8 mouse cellular contexts compared by ENCODE assay signal in genomic region chr10:70717464-70717863, GRCm38 (mm10).
DNase-seq lines count a peak whose midpoint lies in the region; ATAC-seq and TF ChIP-seq lines count a peak whose summit lies in the region.

No protein-coding gene starts in this region.

- H3K4me1 ChIP-seq in midbrain, embryonic 12.5 days: peaks cover 9% of the 10 kb centered on the region
- no peaks in the 10 kb centered on the region for H3K4me1 ChIP-seq in midbrain, embryonic 16.5 days (ENCODE audit: control insufficient read depth, insufficient read depth, low read length)
- H3K4me1 ChIP-seq in cortical plate, adult 2 months (ENCODE audit: control insufficient read depth, insufficient read depth, low read length): peaks cover 2% of the 10 kb centered on the region
- H3K4me1 ChIP-seq in heart, embryonic 16.5 days (ENCODE audit: control insufficient read depth, insufficient read depth, low read length): no peaks in the 10 kb centered on the region

- peak; percentile 64 for DNase-seq in retina, postnatal 1 day
- no peak for DNase-seq in urinary bladder, postnatal 4 days (ENCODE audit: low spot score in 2 of 2)
- no peak for DNase-seq in spleen, postnatal 36 days (ENCODE audit: low spot score in 2 of 2)
- no peak for DNase-seq in lung, postnatal 4 days

- no peak for TF ChIP-seq POLR2A in cortical plate, adult 2 months (IDR thresholded peaks at IDR 0.05; ENCODE audit: extremely low read depth, insufficient read depth, low read length)

- H3K4me2 ChIP-seq in midbrain, embryonic 12.5 days (replicated peaks): peak overlapping the region; percentile 19; the same call in 1 of the 2 replicates
- no peak overlapping the region for H3K4me2 ChIP-seq in midbrain, embryonic 16.5 days (ENCODE audit: low read length)
- peak overlapping the region; percentile 15; the same call in 1 of the 2 replicates for H3K4me2 ChIP-seq in heart, embryonic 16.5 days (ENCODE audit: low read depth, low read length)

- no peak overlapping the region for H3K9ac ChIP-seq in midbrain, embryonic 12.5 days (replicated peaks)
- no peak overlapping the region for H3K9ac ChIP-seq in midbrain, embryonic 16.5 days (ENCODE audit: low read depth, low read length)
- no peak overlapping the region for H3K9ac ChIP-seq in heart, embryonic 16.5 days (ENCODE audit: low read length)

- no peak overlapping the region for H3K4me3 ChIP-seq in midbrain, embryonic 12.5 days
- no peak overlapping the region for H3K4me3 ChIP-seq in midbrain, embryonic 16.5 days (ENCODE audit: low read depth, low read length)
- H3K4me3 ChIP-seq in cortical plate, adult 2 months (ENCODE audit: insufficient read depth, low read length): peak overlapping the region; percentile 5; the same call in 1 of the 2 replicates
- H3K4me3 ChIP-seq in heart, embryonic 16.5 days (ENCODE audit: low read length): no peak overlapping the region

- no peak for TF ChIP-seq CTCF in cortical plate, adult 2 months (IDR thresholded peaks at IDR 0.05; ENCODE audit: extremely low read depth, insufficient read depth, low read length)

- H3K27me3 ChIP-seq in midbrain, embryonic 12.5 days: no peaks in the 10 kb centered on the region
- no peaks in the 10 kb centered on the region for H3K27me3 ChIP-seq in midbrain, embryonic 16.5 days (ENCODE audit: control insufficient read depth, insufficient read depth, low read depth, low read length)
- H3K27me3 ChIP-seq in heart, embryonic 16.5 days (ENCODE audit: control insufficient read depth, insufficient read depth, low read length): no peaks in the 10 kb centered on the region

- H3K36me3 ChIP-seq in midbrain, embryonic 12.5 days: no peaks in the 10 kb centered on the region
- no peaks in the 10 kb centered on the region for H3K36me3 ChIP-seq in midbrain, embryonic 16.5 days (ENCODE audit: control insufficient read depth, insufficient read depth, low read length)
- H3K36me3 ChIP-seq in heart, embryonic 16.5 days (ENCODE audit: control insufficient read depth, insufficient read depth): no peaks in the 10 kb centered on the region

- no peak for ATAC-seq in midbrain, embryonic 12.5 days (ENCODE audit: low FRiP score, low read depth)
- no peak for ATAC-seq in midbrain, embryonic 16.5 days
- ATAC-seq in heart, embryonic 16.5 days (replicated peaks; ENCODE audit: extremely low read depth, insufficient read depth, low FRiP score): no peak

- whole genome bisulfite sequencing in midbrain, embryonic 12.5 days: 21% methylated on average over 2 of the region's 8 CpGs
- WGBS in midbrain, embryonic 16.5 days: 7% methylated on average over 5 of the region's 8 CpGs
- 11% methylated on average over 3 of the region's 8 CpGs for WGBS in heart, embryonic 16.5 days

- H3K9me3 ChIP-seq in midbrain, embryonic 12.5 days: no peaks in the 10 kb centered on the region
- H3K9me3 ChIP-seq in midbrain, embryonic 16.5 days (replicated peaks; ENCODE audit: control insufficient read depth, low read length, poor library complexity, severe bottlenecking): no peaks in the 10 kb centered on the region
- no peaks in the 10 kb centered on the region for H3K9me3 ChIP-seq in heart, embryonic 16.5 days (replicated peaks; ENCODE audit: control insufficient read depth, low read length)

- H3K27ac ChIP-seq in midbrain, embryonic 12.5 days (replicated peaks): no peak overlapping the region
- H3K27ac ChIP-seq in midbrain, embryonic 16.5 days (ENCODE audit: low read length): no peak overlapping the region; the same call in 1 of the 2 replicates
- peak overlapping the region; percentile 98 for H3K27ac ChIP-seq in cortical plate, adult 2 months (ENCODE audit: insufficient read depth, low read length)
- H3K27ac ChIP-seq in heart, embryonic 16.5 days (ENCODE audit: low read length): peak overlapping the region; percentile 5; the same call in 1 of the 2 replicates

Comparison
In these comparisons a context has a peak if more than half of its experiments do, and no peak if none do; other contexts are left out.
1. H3K27ac ChIP-seq: peak in cortical plate, adult 2 months (single experiment) and heart, embryonic 16.5 days (single experiment); none in midbrain, embryonic 12.5 days (single experiment) and midbrain, embryonic 16.5 days (single experiment).